Mouse (Mus musculus): ENCODE measurements around the gene Phf3. TPM values are rescaled to one million over a fixed set of nuclear protein-coding genes. Genes with fewer than 3 reads are reported as not detected.
A peak's percentile ranks its signal among the peaks of the same experiment; 100 is the strongest.
"Not testable (repeated sequence)": the region's sequence is repeated elsewhere in the genome, so short reads cannot be mapped to it uniquely, and the experiment has no call there.

The Phf3 gene
- 16.2 and 16.8 TPM in 2 replicates for polyA plus RNA-seq (2015; fragmentation: Nextera tagmentation; extraction: Ambion mirVana)

DNA sequence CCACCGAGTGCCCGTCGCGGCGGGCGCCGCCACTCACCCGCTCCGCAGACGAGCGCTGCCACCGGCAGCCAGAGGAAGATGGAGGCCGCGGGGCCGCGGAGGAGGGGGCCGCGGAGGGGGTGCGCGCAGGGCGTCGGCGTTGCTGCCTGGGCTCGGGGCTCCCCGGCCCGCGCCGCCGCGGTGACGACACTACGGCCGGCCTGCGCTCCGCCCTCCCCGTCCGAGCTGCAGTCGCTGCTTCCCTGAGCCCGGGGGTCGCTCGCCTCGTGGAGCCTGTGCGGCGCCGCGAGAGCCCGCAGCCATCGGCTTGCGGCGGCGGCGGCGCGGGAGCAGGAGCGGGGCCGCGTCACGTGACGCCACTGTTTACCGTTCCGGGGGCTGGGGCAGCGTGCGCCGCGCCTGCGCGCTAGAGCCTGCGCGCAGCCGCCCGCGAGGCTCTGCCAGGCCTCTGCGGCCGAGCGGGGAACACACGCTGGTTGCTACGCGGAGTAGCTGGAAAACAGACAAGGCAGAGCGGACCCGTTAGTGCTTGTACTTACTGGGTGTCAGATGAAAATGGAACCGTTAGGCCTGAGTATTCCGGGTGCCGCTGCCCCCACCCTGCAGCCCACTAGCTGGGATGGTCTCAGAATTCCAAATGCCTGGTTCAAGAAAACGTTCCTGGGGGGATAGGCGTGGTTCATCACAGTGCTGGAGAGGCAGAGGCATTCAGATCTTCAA lies at the start of gene Phf3:
TSS of gene Phf3 (minus strand) at position 381 of the 720 bp plus-strand sequence.
- peaks cover 12% of the 10 kb centered on the region for H3K4me1 ChIP-seq (ENCODE audit: control insufficient read depth, insufficient read depth, low read length)
- H3K27me3 ChIP-seq (replicated peaks; ENCODE audit: control insufficient read depth, insufficient read depth, low read length), result no peaks in the 10 kb centered on the region
- no peaks in the 10 kb centered on the region for H3K36me3 ChIP-seq (ENCODE audit: control insufficient read depth, insufficient read depth, low read length)
- H3K9me3 ChIP-seq (ENCODE audit: control insufficient read depth, low read length), result no peaks in the 10 kb centered on the region
- WGBS, result under 1% methylated on average over 50 of the region's 85 CpGs
- peak; percentile 95 for ATAC-seq
- H3K27ac ChIP-seq (ENCODE audit: low read length), result peak within 1 kb of the TSS; percentile 97
- H3K4me3 ChIP-seq (ENCODE audit: low read length), result peak within 1 kb of the TSS; percentile 85
- peak within 1 kb of the TSS; percentile 94 for H3K9ac ChIP-seq (ENCODE audit: low read depth, low read length)
- H3K4me2 ChIP-seq (ENCODE audit: low read depth, low read length), result peak within 1 kb of the TSS; percentile 61

DNA sequence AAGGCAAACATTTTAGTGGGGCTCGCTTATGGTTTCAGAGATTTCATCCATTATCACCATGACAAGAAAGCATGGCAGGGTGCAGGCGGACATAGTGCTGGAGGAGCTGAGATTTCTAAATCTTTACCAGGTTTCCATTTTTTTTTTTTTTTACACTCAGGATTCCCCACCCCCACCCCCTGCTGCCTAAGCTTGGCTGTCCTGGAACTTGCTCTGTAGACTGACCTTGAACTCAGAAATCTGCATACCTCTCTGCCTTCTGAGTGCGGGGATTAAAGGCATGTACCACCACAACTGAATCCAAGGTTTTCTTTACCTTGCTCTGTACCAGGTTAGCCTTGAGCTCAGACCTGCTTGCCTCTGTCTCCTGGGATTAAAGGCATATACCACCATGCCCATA lies 48.5 kb upstream of the Phf3 start:
- peaks cover 11% of the 10 kb centered on the region for H3K9me3 ChIP-seq (ENCODE audit: control insufficient read depth, low read length)
- ATAC-seq, result no peak
- no peak overlapping the region for H3K27ac ChIP-seq (ENCODE audit: low read length)
- H3K36me3 ChIP-seq (ENCODE audit: control insufficient read depth, insufficient read depth, low read length), result no peaks in the 10 kb centered on the region
- no peak overlapping the region for H3K9ac ChIP-seq (ENCODE audit: low read depth, low read length)
- H3K27me3 ChIP-seq (replicated peaks; ENCODE audit: control insufficient read depth, insufficient read depth, low read length), result no peaks in the 10 kb centered on the region
- H3K4me2 ChIP-seq (ENCODE audit: low read depth, low read length), result no peak overlapping the region
- no peak overlapping the region for H3K4me3 ChIP-seq (ENCODE audit: low read length)
- 85% methylated on average over 3 of the region's 3 CpGs for WGBS
- no peaks in the 10 kb centered on the region for H3K4me1 ChIP-seq (ENCODE audit: control insufficient read depth, insufficient read depth, low read length)

DNA sequence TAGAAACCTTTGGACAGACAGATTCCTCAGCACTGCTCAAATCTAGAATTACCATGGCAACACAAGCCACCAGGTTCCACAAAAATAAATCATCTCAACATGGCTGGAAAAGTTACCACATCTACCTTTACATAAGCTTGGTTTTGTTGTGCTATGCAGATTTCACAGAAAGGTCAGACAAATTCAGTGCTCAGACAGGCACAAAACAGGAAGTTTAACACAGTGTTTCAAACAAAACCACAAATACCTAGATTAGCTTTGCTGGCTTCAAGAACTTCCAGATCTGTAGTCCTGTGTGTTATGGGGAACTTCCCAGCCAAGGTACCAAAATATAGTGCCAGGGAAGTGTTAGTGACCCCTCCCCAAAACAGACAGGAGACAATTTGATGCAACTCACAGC lies 47.5 kb upstream of the Phf3 start:
- ATAC-seq, result no peak
- Histone ChIP-seq H3K9ac (ENCODE audit: low read depth, low read length) (no peak overlapping the region), H3K27me3 (replicated peaks; ENCODE audit: control insufficient read depth, insufficient read depth, low read length) (no peaks in the 10 kb centered on the region), H3K9me3 (ENCODE audit: control insufficient read depth, low read length) (peaks cover 11% of the 10 kb centered on the region), H3K4me3 (ENCODE audit: low read length) (no peak overlapping the region), H3K27ac (ENCODE audit: low read length) (no peak overlapping the region), H3K4me2 (ENCODE audit: low read depth, low read length) (no peak overlapping the region), H3K4me1 (ENCODE audit: control insufficient read depth, insufficient read depth, low read length) (no peaks in the 10 kb centered on the region), H3K36me3 (ENCODE audit: control insufficient read depth, insufficient read depth, low read length) (no peaks in the 10 kb centered on the region)

DNA sequence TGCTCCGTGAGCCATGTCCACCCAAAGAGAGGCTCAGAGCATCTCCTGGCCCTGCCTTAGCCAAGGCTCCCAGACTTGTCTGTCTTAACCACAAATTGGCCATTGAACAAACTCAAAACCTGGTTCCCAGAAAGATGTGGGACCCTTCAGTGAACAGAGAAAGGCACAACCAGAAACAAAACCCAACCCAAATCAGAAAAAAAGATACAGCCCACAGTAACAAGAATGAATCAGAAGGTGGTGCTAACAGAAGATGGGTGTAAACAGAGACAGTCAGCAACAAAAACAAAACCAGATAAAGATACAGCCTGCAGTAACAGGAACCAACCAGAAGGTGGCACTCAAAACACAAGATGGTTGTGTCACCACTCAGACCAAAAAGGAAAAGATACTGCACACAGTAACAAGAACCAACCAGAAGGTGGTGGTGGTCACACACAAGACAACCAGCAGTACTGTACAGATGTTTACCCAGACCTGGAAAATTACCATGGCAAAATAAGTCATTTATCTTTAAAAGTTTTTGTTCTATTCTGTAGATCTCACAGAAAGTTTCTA lies 47.0 kb upstream of the Phf3 start:
- no peak overlapping the region for H3K4me3 ChIP-seq (ENCODE audit: low read length)
- no peaks in the 10 kb centered on the region for H3K27me3 ChIP-seq (replicated peaks; ENCODE audit: control insufficient read depth, insufficient read depth, low read length)
- 81% methylated on average over 1 of the region's 1 CpGs for WGBS
- ATAC-seq, result no peak
- H3K9ac ChIP-seq (ENCODE audit: low read depth, low read length), result no peak overlapping the region
- no peak overlapping the region for H3K27ac ChIP-seq (ENCODE audit: low read length)
- H3K9me3 ChIP-seq (ENCODE audit: control insufficient read depth, low read length), result peaks cover 11% of the 10 kb centered on the region
- H3K4me1 ChIP-seq (ENCODE audit: control insufficient read depth, insufficient read depth, low read length), result no peaks in the 10 kb centered on the region
- no peak overlapping the region for H3K4me2 ChIP-seq (ENCODE audit: low read depth, low read length)
- no peaks in the 10 kb centered on the region for H3K36me3 ChIP-seq (ENCODE audit: control insufficient read depth, insufficient read depth, low read length)

DNA sequence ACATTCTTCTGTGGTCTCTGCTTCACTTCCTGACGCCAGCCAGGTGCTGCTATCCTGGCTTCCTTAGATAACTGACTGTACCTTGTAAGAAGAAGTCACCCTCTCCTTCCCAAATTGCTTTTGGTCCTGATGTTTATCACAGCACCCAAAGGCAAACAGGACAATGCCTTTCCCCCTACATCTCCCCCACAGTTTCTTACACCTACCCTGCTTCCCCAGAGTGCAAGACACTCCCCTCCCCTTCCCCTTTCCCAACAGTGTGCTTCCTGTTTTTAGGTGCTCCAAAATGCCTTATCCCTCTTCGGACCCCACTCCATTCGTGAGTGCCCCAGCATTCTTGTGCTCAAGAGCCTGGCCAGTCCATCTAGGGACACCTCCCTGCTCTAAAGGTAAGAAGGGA lies 36.5 kb upstream of the Phf3 start:
- no peak for ATAC-seq
- Histone ChIP-seq H3K4me2 (ENCODE audit: low read depth, low read length) (no peak overlapping the region), H3K4me1 (ENCODE audit: control insufficient read depth, insufficient read depth, low read length) (no peaks in the 10 kb centered on the region), H3K27me3 (replicated peaks; ENCODE audit: control insufficient read depth, insufficient read depth, low read length) (no peaks in the 10 kb centered on the region), H3K9me3 (ENCODE audit: control insufficient read depth, low read length) (no peaks in the 10 kb centered on the region), H3K9ac (ENCODE audit: low read depth, low read length) (no peak overlapping the region), H3K36me3 (ENCODE audit: control insufficient read depth, insufficient read depth, low read length) (no peaks in the 10 kb centered on the region), H3K4me3 (ENCODE audit: low read length) (no peak overlapping the region), H3K27ac (ENCODE audit: low read length) (no peak overlapping the region)
- WGBS, result 59% methylated on average over 3 of the region's 3 CpGs

DNA sequence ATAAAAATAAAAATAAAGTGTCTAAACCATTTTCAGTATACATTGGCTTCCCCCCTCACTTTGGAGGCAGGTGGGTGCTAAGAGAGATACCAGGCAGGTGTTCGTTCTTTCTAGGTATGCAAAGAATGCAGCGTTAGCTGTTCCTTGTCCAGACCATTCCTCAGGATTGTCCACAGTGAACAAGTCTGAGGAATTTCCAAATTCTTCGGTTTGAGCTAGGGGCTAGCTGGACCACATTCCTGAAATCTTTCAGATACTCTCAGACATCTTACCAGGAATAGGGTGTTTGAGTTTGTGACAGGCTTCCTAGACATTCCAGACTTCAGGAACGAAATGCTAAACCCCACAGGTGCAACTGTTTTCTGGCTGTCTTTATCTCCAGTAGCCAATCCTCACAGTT lies 35.1 kb upstream of the Phf3 start:
- Histone ChIP-seq H3K4me1 (ENCODE audit: control insufficient read depth, insufficient read depth, low read length) (no peaks in the 10 kb centered on the region), H3K9me3 (ENCODE audit: control insufficient read depth, low read length) (no peaks in the 10 kb centered on the region), H3K36me3 (ENCODE audit: control insufficient read depth, insufficient read depth, low read length) (no peaks in the 10 kb centered on the region), H3K4me3 (ENCODE audit: low read length) (no peak overlapping the region), H3K27me3 (replicated peaks; ENCODE audit: control insufficient read depth, insufficient read depth, low read length) (no peaks in the 10 kb centered on the region), H3K27ac (ENCODE audit: low read length) (no peak overlapping the region), H3K4me2 (ENCODE audit: low read depth, low read length) (no peak overlapping the region), H3K9ac (ENCODE audit: low read depth, low read length) (no peak overlapping the region)
- no peak for ATAC-seq
- WGBS, result 55% methylated on average over 4 of the region's 4 CpGs

DNA sequence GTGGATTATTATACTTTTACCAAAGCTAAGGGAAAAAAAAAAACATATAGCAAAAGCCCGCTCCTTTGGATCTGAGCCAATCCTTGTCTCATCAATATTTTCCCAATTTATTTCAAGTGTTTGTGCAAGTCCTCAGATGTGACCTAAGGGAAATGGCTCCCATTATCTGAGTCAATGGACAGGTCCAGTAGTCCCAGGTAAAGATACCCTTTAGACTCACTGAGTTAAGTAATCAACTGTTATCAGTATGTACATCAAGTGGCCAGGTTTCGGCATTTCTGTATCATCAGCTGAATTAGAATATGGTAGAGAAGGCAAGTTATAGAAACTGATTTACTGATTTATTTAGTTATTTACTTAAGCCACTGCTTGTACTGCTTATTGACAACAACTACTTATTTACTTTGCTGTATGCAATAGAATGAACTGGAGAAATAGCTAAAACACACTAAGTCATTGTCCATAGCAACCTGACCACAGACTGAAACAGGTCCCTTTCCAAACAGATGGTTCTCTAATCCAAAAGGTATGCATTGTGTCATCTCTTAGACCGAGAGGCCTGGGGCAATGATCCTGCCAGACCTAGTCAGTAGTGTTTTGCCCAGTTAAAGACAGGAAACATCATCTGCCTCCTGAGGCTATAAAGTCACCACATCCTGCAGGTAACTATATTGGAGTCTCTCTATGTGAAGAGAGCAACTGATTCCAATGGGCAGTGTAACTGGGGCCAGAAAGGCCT lies 29.9 kb upstream of the Phf3 start:
- H3K4me1 ChIP-seq (ENCODE audit: control insufficient read depth, insufficient read depth, low read length), result no peaks in the 10 kb centered on the region
- WGBS, result 84% methylated on average over 3 of the region's 3 CpGs
- no peak overlapping the region for H3K9ac ChIP-seq (ENCODE audit: low read depth, low read length)
- no peak for ATAC-seq
- H3K27me3 ChIP-seq (replicated peaks; ENCODE audit: control insufficient read depth, insufficient read depth, low read length), result no peaks in the 10 kb centered on the region
- no peak overlapping the region for H3K27ac ChIP-seq (ENCODE audit: low read length)
- no peak overlapping the region for H3K4me2 ChIP-seq (ENCODE audit: low read depth, low read length)
- no peaks in the 10 kb centered on the region for H3K9me3 ChIP-seq (ENCODE audit: control insufficient read depth, low read length)
- no peaks in the 10 kb centered on the region for H3K36me3 ChIP-seq (ENCODE audit: control insufficient read depth, insufficient read depth, low read length)
- no peak overlapping the region for H3K4me3 ChIP-seq (ENCODE audit: low read length)

DNA sequence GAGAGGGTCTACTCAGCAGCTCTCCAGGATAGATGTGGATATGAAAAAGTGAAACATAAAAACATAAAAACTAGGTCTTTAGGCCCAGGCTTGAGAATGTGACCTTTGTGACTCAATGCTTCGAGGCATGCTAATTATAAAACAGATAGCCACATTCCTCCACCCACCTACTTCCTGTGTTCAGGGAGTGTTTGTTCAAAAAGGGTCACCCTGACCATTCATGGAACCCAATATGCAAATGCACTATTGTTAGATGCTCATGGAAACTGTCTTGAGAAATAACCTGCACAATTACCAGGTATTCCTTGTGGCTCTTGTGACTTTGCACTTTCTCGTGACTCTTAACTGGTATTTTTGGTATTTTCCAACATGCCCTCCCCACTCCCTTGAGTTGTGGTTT lies 25.0 kb upstream of the Phf3 start:
- no peak overlapping the region for H3K27ac ChIP-seq (ENCODE audit: low read length)
- no peak for ATAC-seq
- H3K4me1 ChIP-seq (ENCODE audit: control insufficient read depth, insufficient read depth, low read length), result no peaks in the 10 kb centered on the region
- 69% methylated on average over 2 of the region's 2 CpGs for WGBS
- no peak overlapping the region for H3K4me3 ChIP-seq (ENCODE audit: low read length)
- no peaks in the 10 kb centered on the region for H3K27me3 ChIP-seq (replicated peaks; ENCODE audit: control insufficient read depth, insufficient read depth, low read length)
- H3K9ac ChIP-seq (ENCODE audit: low read depth, low read length), result no peak overlapping the region
- no peak overlapping the region for H3K4me2 ChIP-seq (ENCODE audit: low read depth, low read length)
- H3K9me3 ChIP-seq (ENCODE audit: control insufficient read depth, low read length), result no peaks in the 10 kb centered on the region
- H3K36me3 ChIP-seq (ENCODE audit: control insufficient read depth, insufficient read depth, low read length), result no peaks in the 10 kb centered on the region

DNA sequence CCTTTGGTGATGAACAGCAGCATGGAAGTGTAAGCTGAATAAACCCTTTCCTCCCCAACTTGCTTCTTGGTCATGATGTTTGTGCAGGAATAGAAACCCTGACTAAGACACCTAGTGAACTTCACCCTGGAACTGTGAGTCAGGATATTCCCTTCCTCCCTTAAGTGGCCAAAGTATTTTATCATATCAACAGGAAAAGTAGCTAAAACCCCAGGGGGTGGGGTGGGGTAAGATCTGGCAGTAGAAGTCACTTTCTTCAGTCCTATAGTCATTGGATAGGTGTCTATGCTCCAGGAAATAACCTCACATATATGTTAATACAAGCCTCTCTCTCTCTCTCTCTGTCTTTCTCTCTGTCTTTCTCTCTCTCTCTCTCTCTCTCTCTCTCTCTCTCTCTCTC lies 21.6 kb upstream of the Phf3 start:
- H3K9me3 ChIP-seq (ENCODE audit: control insufficient read depth, low read length); H3K27me3 ChIP-seq (replicated peaks; ENCODE audit: control insufficient read depth, insufficient read depth, low read length); H3K4me3 ChIP-seq (ENCODE audit: low read length); H3K36me3 ChIP-seq (ENCODE audit: control insufficient read depth, insufficient read depth, low read length); ATAC-seq; H3K4me1 ChIP-seq (ENCODE audit: control insufficient read depth, insufficient read depth, low read length); H3K27ac ChIP-seq (ENCODE audit: low read length); H3K4me2 ChIP-seq (ENCODE audit: low read depth, low read length); H3K9ac ChIP-seq (ENCODE audit: low read depth, low read length): not testable (repeated sequence)
